Mouse (Mus musculus): ENCODE measurements around the gene Slc25a27.

DNA sequence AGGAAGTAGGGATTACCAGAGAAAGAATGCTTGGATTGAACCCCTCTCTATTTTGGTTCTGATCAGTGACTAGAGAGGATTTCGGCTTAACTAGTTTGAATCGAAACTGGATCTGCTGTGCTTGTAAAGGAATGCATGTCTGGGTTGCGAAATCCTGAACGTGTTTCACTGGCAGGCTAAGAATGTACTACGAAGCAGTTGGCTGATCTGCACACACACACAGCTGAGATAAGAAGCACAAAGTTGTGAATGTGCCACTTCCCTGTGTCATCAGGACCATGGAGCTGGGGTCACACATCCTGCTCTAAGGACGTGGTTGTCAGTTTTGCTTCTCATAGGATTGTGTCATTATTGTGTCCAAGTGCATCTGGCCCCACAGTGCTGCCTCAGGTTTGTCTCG, 22.6 kb downstream of the Slc25a27 start:
- TF ChIP-seq EP300 (IDR thresholded peaks at IDR 0.05; ENCODE audit: low read length) = no peak
- TF ChIP-seq TCF12 (IDR thresholded peaks at IDR 0.05; ENCODE audit: low read depth, low read length) = no peak
- TF ChIP-seq JUND (conservative IDR thresholded peaks at IDR 0.05; ENCODE audit: low read depth, low read length) = no peak
- no peak for TF ChIP-seq CTCF (conservative IDR thresholded peaks at IDR 0.05 in 1 of 2, IDR thresholded peaks at IDR 0.05 in 1 of 2; ENCODE audit: low read depth in 2 of 2, low read length in 2 of 2)
- no peak for TF ChIP-seq POLR2AphosphoS2 (IDR thresholded peaks at IDR 0.05; ENCODE audit: low read depth, low read length)
- TF ChIP-seq GABPA (IDR thresholded peaks at IDR 0.05; ENCODE audit: insufficient replicate concordance, low read depth, low read length) = no peak
- TF ChIP-seq ELF1 (IDR thresholded peaks at IDR 0.05; ENCODE audit: low read depth, low read length) = no peak
- no peak for TF ChIP-seq KAT2A (IDR thresholded peaks at IDR 0.05; ENCODE audit: insufficient replicate concordance, low read length)
- no peak for TF ChIP-seq ZKSCAN1 (IDR thresholded peaks at IDR 0.05; ENCODE audit: borderline replicate concordance, low read depth, low read length)
